ENCODE assay signal across 17 mouse cellular contexts in the genomic region with DNA sequence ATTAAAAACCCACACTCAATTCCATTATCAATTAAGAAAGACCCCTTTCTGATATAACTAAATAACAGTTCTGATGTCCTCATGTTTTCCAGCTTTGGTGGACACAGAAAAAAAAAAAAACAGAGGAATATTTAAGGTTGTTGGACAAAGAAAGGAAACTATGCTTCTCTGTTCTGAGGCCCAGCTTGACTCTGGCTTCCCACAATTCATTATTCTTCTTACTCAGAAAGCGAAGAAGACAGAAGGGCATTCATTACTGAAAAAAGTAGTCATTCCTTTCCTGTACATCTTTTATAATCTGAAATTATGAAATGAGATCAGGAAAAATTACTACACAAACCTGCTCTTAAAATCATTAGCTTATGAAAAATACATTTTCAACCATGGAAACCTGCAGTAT.
"Had no signal": no experiment of that assay in that cellular context is flagged by ENCODE, and none has a peak within 500 bp of the region (broad histone marks: within the 10 kb centered on the region; RNA-seq: fewer than 3 reads in every experiment).

No protein-coding gene starts in this region.

- ATAC-seq: liver, embryonic 12.5 days; liver, postnatal 0 days; lung, postnatal 0 days; midbrain, embryonic 13.5 days; midbrain, embryonic 15.5 days; midbrain, embryonic 16.5 days had no signal

- DNase-seq: left cerebral cortex, postnatal 4 days; liver; liver, embryonic 13.5 days; liver, postnatal 0 days; lung, adult 18-20 months; lung, adult 2 months; lung, embryonic 14.5 days; lung, postnatal 10 days; lung, postnatal 14 days; lung, postnatal 36 days; lung, postnatal 4 days; midbrain, embryonic 14.5 days had no signal
